ENCODE assay signal across 10 mouse cellular contexts in the genomic region with DNA sequence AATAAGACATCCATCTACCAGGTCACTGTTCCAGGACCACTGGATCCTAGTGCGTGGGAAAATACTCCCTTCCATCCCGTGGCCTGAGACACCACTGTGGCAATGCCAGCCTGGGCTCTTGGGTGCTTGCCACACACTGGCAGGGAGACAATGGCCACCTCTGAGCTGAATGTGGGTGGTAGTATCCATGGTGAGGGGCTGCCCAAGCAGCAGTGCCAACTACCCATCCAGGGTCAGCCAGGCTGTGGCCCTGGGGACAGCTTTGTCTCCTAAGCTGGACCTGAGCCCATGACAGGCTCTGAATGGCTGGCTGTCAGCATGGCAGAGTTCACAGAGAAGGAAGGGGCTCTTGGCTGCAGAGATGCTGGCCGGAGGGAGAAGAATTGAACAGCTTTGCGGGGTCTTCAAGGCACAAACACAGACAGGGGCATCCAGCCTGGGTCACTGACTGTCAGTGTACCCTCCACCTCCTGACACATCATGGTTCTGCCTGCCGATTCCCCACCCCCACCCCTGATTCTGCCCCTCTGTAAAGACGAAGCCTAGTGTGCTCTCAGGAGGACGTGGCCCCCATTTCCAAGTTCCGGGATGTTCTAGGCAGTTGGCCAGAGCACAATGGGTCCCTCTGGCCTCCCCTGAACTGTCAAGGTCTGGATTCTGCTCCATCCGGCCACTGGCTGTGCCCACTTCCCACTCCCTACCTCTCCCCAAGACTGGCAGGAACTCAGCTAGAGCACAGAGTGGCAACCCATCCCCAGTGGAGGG. TPM values are rescaled to one million over a fixed set of nuclear protein-coding genes. Genes with fewer than 3 reads are reported as not detected.
DNase-seq lines count a peak whose midpoint lies in the region; ATAC-seq and TF ChIP-seq lines count a peak whose summit lies in the region.
"Had no signal": no experiment of that assay in that cellular context is flagged by ENCODE, and none has a peak within 500 bp of the region (broad histone marks: within the 10 kb centered on the region; RNA-seq: fewer than 3 reads in every experiment).

No protein-coding gene starts in this region.

- H3K9me3 ChIP-seq in midbrain, embryonic 15.5 days, result no peaks in the 10 kb centered on the region
- H3K9me3 ChIP-seq in intestine, postnatal 0 days (ENCODE audit: control insufficient read depth), result no peaks in the 10 kb centered on the region

- no peaks in the 10 kb centered on the region; the same call in 1 of the 2 replicates for H3K27me3 ChIP-seq in midbrain, embryonic 15.5 days (replicated peaks)
- H3K27me3 ChIP-seq in intestine, postnatal 0 days (replicated peaks; ENCODE audit: control insufficient read depth, insufficient read depth, low read length), result no peaks in the 10 kb centered on the region

- ATAC-seq in cerebellum, adult (ENCODE audit: insufficient number of reproducible peaks, low FRiP score, low TSS enrichment), result no peak; the same call in 1 of the 2 replicates
- peak; percentile 82 for ATAC-seq in midbrain, embryonic 15.5 days (replicated peaks)
- ATAC-seq in intestine, postnatal 0 days, result no peak
- no peak for ATAC-seq in monocyte, adult 5-6 weeks (replicated peaks; ENCODE audit: insufficient number of reproducible peaks, low FRiP score, low TSS enrichment, poor library complexity, severe bottlenecking)

- H3K36me3 ChIP-seq in midbrain, embryonic 15.5 days (replicated peaks), result no peaks in the 10 kb centered on the region
- H3K36me3 ChIP-seq in intestine, postnatal 0 days (ENCODE audit: control insufficient read depth, insufficient read depth), result no peaks in the 10 kb centered on the region

- peak; percentile 21 for DNase-seq in cerebellum, adult 11 months
- DNase-seq in cerebellum, postnatal 4 days (ENCODE audit: low spot score in 2 of 2), result peak; percentile 72 to 88
- peak; percentile 70 for DNase-seq in layer of hippocampus, adult 9-11 months
- no peak for DNase-seq in adipocyte (ENCODE audit: low spot score)
- DNase-seq: kidney, postnatal 4 days had no signal

- 64% methylated on average over 9 of the region's 9 CpGs for WGBS in midbrain, embryonic 15.5 days
- WGBS in intestine, postnatal 0 days, result 69% methylated on average over 9 of the region's 9 CpGs

- H3K4me2 ChIP-seq in midbrain, embryonic 15.5 days, result no peak overlapping the region
- no peak overlapping the region for H3K4me2 ChIP-seq in intestine, postnatal 0 days (replicated peaks; ENCODE audit: low read depth)

- H3K9ac ChIP-seq in midbrain, embryonic 15.5 days, result no peak overlapping the region
- no peak overlapping the region for H3K9ac ChIP-seq in intestine, postnatal 0 days (ENCODE audit: low read depth, low read length)

- H3K4me3 ChIP-seq in midbrain, embryonic 15.5 days, result no peak overlapping the region
- no peak overlapping the region for H3K4me3 ChIP-seq in intestine, postnatal 0 days (ENCODE audit: low read depth, low read length)

- TF ChIP-seq CTCF in intestine, postnatal 0 days (IDR thresholded peaks at IDR 0.05; ENCODE audit: low read depth), result no peak

- peak overlapping the region; percentile 48 for H3K27ac ChIP-seq in midbrain, embryonic 15.5 days
- no peak overlapping the region for H3K27ac ChIP-seq in intestine, postnatal 0 days (ENCODE audit: low read depth, low read length)

- H3K4me1 ChIP-seq in midbrain, embryonic 15.5 days, result peaks cover 4% of the 10 kb centered on the region; the same call in 1 of the 2 replicates
- H3K4me1 ChIP-seq in intestine, postnatal 0 days (replicated peaks; ENCODE audit: control insufficient read depth, insufficient read depth, low read length), result no peaks in the 10 kb centered on the region

RNA-seq across cellular contexts. Expression of a gene that starts 21.9 kb away (rescaled TPM):
- 0.41 TPM in 1 of 2 replicates, not detected in the other for polyA plus RNA-seq in midbrain, embryonic 15.5 days (2015; fragmentation: Nextera tagmentation; extraction: Ambion mirVana)
- polyA plus RNA-seq in intestine, postnatal 0 days (2015; fragmentation: Nextera tagmentation; extraction: Ambion mirVana), result 1.1 and 1.5 TPM in 2 replicates
- not detected in 3 replicates for total RNA-seq in monocyte, adult 5-6 weeks (2017)
- polyA plus RNA-seq: testis, adult 2 months had no signal

RNA-seq across cellular contexts. Expression of a gene that starts 37.6 kb away (rescaled TPM):
- 24.7 and 25.1 TPM in 2 replicates for polyA plus RNA-seq in midbrain, embryonic 15.5 days (2015; fragmentation: Nextera tagmentation; extraction: Ambion mirVana)
- polyA plus RNA-seq in intestine, postnatal 0 days (2015; fragmentation: Nextera tagmentation; extraction: Ambion mirVana), result 17.0 and 18.8 TPM in 2 replicates
- total RNA-seq in monocyte, adult 5-6 weeks (2017), result 30.8 to 35.1 TPM (median 32.4 TPM) in 3 replicates
